Mouse (Mus musculus) lung, postnatal 0 days (tissue): Measurements from ENCODE around the gene Map4. TPM values are rescaled to one million over a fixed set of nuclear protein-coding genes. Genes with fewer than 3 reads are reported as not detected.

Source experiments
- ATAC-seq: fragments of 200-750 bp; cut with Nextera tagmentation; 2 replicates; pipeline ENCODE4 v1.8.0; 2017; ENCODE audit warnings: moderate library complexity
- DNase-seq: peaks from one replicate; pipeline ENCODE4 v3.0.0-alpha.2; 2016; ENCODE audit warnings: low spot score
- H3K27ac ChIP-seq: fragments of 300-500 bp; sonication (generic); 2 replicates; pipeline ENCODE4 v1.5.1; 2014; ENCODE audit warnings: antibody characterized with exemption, mild to moderate bottlenecking, low read length, mixed read lengths
- H3K27me3 ChIP-seq: fragments of 300-500 bp; sonication (generic); replicated peaks from 2 replicates; pipeline ENCODE4 v1.6.1; 2014; ENCODE audit warnings: low read length, mixed read lengths; ENCODE audit not compliant: insufficient read depth
- H3K36me3 ChIP-seq: fragments of 300-500 bp; sonication (generic); 2 replicates; pipeline ENCODE4 v1.6.1; 2014; ENCODE audit warnings: low read length, mixed read lengths; ENCODE audit not compliant: insufficient read depth
- H3K4me1 ChIP-seq: fragments of 300-500 bp; sonication (generic); 2 replicates; pipeline ENCODE4 v1.6.1; 2014; ENCODE audit warnings: antibody characterized with exemption, low read depth, low read length, mixed read lengths; ENCODE audit not compliant: insufficient read depth
- H3K4me2 ChIP-seq: fragments of 300-500 bp; sonication (generic); replicated peaks from 2 replicates; pipeline ENCODE4 v1.6.1; 2014; ENCODE audit warnings: low read depth, mild to moderate bottlenecking, low read length, moderate library complexity, mixed read lengths
- H3K4me3 ChIP-seq: fragments of 300-500 bp; sonication (generic); 2 replicates; pipeline ENCODE4 v1.5.1; 2014; ENCODE audit warnings: low read depth, low read length
- H3K9ac ChIP-seq: fragments of 300-500 bp; sonication (generic); replicated peaks from 2 replicates; pipeline ENCODE4 v1.6.1; 2014; ENCODE audit warnings: low read depth, mild to moderate bottlenecking
- H3K9me3 ChIP-seq: fragments of 300-500 bp; sonication (generic); 2 replicates; pipeline ENCODE4 v1.6.1; 2016; ENCODE audit warnings: low read length, mixed read lengths
- CTCF ChIP-seq: IDR thresholded peaks from 2 replicates; pipeline ENCODE4 v1.5.1; 2016; ENCODE audit warnings: antibody characterized with exemption, mild to moderate bottlenecking
- EP300 ChIP-seq: IDR thresholded peaks from 2 replicates; pipeline ENCODE4 v1.6.1; 2016; ENCODE audit warnings: antibody characterized with exemption, mild to moderate bottlenecking, control low read depth
- WGBS: fragments of 180-500 bp; shearing (Covaris S2); extraction: QIAGEN DNeasy Blood & Tissue Kit; methylation state at CpG from one replicate; pipeline ENCODE4 v1.1.7; 2014; 5-methylcytosine and 5-hydroxymethylcytosine counted together
- polyA plus RNA-seq: library from polyadenylated mRNA; unstranded; fragments of >200 nt; fragmentation: Nextera tagmentation; extraction: Ambion mirVana; gene quantifications from 2 replicates; pipeline ENCODE4 v1.2.1, GENCODE M21; 2015

Map4 gene
- polyA plus RNA-seq, 1 experiment from 2014 or later = 35.6 TPM

DNA sequence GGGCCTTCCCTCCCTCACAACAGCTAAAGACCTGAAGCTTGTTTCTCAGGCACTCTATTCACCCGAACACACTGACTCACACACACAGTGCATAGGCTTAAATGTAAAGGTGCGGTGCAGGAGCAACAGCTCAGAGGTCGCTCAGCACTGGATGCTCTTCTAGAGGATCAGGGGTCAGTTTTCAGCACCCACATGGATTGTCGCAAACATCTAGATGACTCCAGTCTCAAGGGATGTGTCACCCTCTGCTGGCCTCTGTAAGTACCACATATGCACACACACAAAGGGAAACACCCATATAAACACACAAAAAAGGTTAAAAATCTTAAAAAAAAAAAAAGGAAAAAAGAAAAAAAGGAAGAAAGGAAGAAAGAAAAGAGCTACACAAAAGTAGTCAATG, 163.5 kb downstream of the Map4 start:
- Histone ChIP-seq H3K4me3 (no peak overlapping the region), H3K9ac (no peak overlapping the region), H3K27ac (no peak overlapping the region), H3K36me3 (peaks cover 39% of the 10 kb centered on the region), H3K9me3 (no peaks in the 10 kb centered on the region), H3K4me1 (no peaks in the 10 kb centered on the region), H3K27me3 (no peaks in the 10 kb centered on the region), H3K4me2 (no peak overlapping the region)
- DNase-seq (no peak), ATAC-seq (no peak)
- TF ChIP-seq EP300 = no peak
- no peak for TF ChIP-seq CTCF
- WGBS = 94% methylated on average over 4 of the region's 4 CpGs

DNA sequence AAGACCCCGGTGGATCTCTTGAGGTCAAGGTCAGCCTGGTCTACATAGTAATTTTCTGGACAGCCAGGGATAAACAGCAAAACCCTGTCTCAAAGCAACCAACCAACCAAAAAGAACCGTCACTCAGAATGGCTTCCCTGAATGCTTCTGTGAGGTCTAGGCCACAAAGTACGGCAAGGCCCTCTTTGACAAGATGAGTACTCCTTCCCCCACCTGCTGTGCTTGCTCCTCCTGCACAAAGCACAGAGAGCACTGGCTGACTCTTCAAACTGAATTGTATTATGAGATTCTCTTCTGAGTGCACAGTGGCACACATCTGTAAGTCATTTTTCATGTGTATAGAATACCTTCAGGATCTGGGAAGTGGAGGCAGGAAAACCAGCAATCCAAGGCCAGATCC, 166.5 kb downstream of the Map4 start:
- Histone ChIP-seq H3K9ac (no peak overlapping the region), H3K4me1 (no peaks in the 10 kb centered on the region), H3K4me3 (no peak overlapping the region), H3K27ac (no peak overlapping the region), H3K27me3 (no peaks in the 10 kb centered on the region), H3K4me2 (no peak overlapping the region), H3K9me3 (no peaks in the 10 kb centered on the region), H3K36me3 (peaks cover 13% of the 10 kb centered on the region; the same call in 1 of the 2 replicates)
- ATAC-seq (no peak), DNase-seq (no peak)
- TF ChIP-seq CTCF (no peak), EP300 (no peak)
- WGBS = 88% methylated on average over 3 of the region's 3 CpGs

DNA sequence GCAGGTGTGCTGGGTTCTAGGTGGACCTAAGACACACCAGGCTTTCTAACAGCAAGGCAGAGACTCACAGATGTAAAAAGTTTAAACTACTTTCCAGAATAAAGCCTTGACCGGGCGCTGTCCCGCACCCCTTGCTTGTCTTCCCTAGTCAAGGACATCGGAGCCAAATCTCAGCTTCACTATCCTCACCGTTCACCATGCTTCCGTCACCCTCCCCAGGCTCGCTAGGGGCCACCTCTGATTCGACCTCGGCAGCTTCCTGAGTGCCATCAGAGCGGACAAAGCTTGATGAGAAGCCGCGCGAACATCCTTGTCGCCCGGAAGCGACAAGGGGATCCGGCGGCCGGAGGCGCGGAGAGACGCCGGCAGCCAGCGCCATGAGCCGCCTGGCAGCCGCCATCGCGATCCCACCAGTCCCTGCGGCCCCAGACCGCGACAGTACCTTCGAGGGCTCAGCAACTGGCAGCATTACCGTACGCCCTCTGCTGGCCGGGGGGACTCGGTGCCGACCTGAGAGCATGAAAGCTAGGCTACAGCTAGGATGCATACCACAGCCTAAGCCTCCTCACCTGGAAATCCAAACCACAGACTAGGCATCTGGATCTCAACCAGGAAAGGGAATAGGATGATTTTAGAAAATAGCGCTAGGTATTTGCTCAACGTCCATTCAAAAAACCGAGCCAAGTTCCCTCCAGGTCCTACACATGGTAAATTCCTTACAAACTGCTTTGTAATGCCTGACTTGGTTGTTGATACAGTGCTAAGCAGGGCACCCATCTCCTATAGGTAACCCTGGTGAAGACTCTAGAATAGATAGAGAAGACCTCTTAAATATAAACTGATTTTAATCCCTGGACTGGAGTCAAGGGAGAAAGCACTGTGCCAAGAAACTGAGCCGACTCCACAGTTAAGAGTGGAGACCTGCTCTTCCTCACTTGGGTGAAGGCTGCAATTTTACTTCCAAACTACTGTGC, 169.7 kb downstream of the Map4 start:
- peak overlapping the region; percentile 82 for H3K9ac ChIP-seq
- peak; percentile 98 for TF ChIP-seq CTCF
- TF ChIP-seq EP300 = no peak
- no peaks in the 10 kb centered on the region for H3K27me3 ChIP-seq
- no peaks in the 10 kb centered on the region for H3K4me1 ChIP-seq
- H3K4me3 ChIP-seq = peak overlapping the region; percentile 78
- no peaks in the 10 kb centered on the region for H3K9me3 ChIP-seq
- H3K27ac ChIP-seq = peak overlapping the region; percentile 44; the same call in 1 of the 2 replicates
- peak; percentile 98 for ATAC-seq
- 0 out of 2 replicates have a peak, but pooled peaks cover 6% of the 10 kb centered on the region for H3K36me3 ChIP-seq
- peak; percentile 95 for DNase-seq
- 2% methylated on average over 41 of the region's 41 CpGs for WGBS
- H3K4me2 ChIP-seq = peak overlapping the region; percentile 65

DNA sequence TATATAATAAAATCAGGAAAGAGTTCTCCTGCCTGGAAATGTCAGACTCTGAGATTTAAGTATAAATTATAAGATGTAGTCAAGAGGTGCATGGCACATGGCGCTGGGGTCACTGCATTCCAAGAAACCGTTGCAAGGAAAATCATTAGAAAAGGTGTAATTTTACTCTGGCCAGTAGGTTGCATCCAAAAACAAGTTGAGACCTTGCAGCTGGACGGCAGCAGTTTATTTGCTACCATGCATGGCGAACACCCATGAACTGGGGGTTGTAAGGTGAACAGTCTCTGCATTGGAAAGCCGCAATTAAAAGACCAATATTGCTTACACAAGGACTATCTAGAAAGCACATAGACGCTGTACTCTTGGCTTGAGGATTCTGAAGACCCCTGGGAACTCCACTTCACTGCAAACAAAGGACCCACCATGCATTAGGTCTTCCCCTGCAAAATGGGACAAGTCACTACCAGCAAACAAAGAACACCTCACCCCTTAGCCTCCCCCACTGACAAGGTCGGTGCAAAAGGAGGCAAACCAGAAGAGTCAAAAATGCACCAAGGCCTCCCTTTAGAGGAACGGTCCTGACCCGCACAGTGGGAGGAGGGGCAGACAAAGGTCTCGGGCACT, 185.2 kb downstream of the Map4 start:
- H3K9me3 ChIP-seq = no peaks in the 10 kb centered on the region
- ATAC-seq (no peak), DNase-seq (no peak)
- peaks cover 6% of the 10 kb centered on the region; the same call in 1 of the 2 replicates for H3K4me1 ChIP-seq
- peak overlapping the region; percentile 82 for H3K9ac ChIP-seq
- no peak for TF ChIP-seq CTCF
- TF ChIP-seq EP300 = no peak
- H3K27ac ChIP-seq = peak overlapping the region; percentile 92
- H3K4me2 ChIP-seq = peak overlapping the region; percentile 78
- peak overlapping the region; percentile 87 for H3K4me3 ChIP-seq
- H3K27me3 ChIP-seq = no peaks in the 10 kb centered on the region
- H3K36me3 ChIP-seq = peaks cover 7% of the 10 kb centered on the region; the same call in 1 of the 2 replicates
- WGBS = 9% methylated on average over 10 of the region's 10 CpGs

DNA sequence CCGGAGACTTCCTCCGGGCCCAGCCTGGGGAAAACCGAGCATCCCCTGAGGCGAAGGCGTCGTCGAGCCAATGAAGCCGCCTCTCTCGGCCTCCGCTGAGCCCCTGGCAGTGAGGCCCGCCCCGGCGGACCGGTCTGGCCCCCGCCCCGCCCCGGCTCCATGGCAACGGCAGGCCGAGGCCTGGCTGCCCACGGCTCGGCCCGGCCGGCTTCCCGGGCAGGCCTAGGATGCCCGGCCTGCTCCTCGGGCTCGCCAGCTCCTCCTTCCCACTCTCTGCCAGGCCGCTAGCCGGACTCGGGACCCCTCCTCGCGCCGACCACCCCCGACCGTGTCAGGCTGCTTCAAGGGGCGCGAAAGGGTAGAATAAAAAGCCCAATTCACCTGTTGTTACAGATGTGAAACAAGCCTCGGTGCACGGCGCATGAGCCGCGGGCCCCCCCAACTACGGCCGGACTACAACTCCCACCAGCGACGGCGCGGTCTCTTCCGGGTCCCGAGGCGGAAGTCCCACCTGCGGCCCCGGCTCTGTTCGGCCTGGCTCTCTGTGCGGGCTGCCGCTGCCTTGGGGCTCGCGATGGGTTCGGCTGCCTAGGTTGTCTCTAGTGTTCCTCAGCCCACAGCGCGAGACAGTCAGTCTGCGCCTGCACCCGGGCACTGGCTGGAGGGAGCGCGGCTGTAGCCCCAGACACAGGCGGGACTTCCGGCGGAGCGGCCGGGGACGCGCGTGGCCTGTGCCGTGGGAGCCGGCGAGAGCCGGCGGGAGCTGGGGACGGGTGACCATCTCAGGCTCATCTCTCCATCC, 185.9 kb downstream of the Map4 start, which contains the start of gene Smarcc1:
Gene Smarcc1 (plus strand): TSS at position 732 of the 802 bp plus-strand sequence.
- Histone ChIP-seq H3K4me1 (peaks cover 6% of the 10 kb centered on the region; the same call in 1 of the 2 replicates), H3K27ac (peak within 1 kb of the TSS; percentile 92), H3K9ac (peak within 1 kb of the TSS; percentile 82), H3K9me3 (no peaks in the 10 kb centered on the region), H3K27me3 (no peaks in the 10 kb centered on the region), H3K4me3 (peak within 1 kb of the TSS; percentile 87), H3K36me3 (peaks cover 6% of the 10 kb centered on the region; the same call in 1 of the 2 replicates), H3K4me2 (peak within 1 kb of the TSS; percentile 78)
- DNase-seq (peak; percentile 92), ATAC-seq (peak; percentile 98)
- TF ChIP-seq CTCF (0 out of 2 replicates have a peak, but pooled peaks have one; percentile 1), EP300 (no peak)
- WGBS = 1% methylated on average over 75 of the region's 79 CpGs
